Mouse (Mus musculus): ENCODE results near the gene Mapt.
"Not testable (repeated sequence)": the region's sequence is repeated elsewhere in the genome, so short reads cannot be mapped to it uniquely, and the experiment has no call there.

The Mapt gene

DNA sequence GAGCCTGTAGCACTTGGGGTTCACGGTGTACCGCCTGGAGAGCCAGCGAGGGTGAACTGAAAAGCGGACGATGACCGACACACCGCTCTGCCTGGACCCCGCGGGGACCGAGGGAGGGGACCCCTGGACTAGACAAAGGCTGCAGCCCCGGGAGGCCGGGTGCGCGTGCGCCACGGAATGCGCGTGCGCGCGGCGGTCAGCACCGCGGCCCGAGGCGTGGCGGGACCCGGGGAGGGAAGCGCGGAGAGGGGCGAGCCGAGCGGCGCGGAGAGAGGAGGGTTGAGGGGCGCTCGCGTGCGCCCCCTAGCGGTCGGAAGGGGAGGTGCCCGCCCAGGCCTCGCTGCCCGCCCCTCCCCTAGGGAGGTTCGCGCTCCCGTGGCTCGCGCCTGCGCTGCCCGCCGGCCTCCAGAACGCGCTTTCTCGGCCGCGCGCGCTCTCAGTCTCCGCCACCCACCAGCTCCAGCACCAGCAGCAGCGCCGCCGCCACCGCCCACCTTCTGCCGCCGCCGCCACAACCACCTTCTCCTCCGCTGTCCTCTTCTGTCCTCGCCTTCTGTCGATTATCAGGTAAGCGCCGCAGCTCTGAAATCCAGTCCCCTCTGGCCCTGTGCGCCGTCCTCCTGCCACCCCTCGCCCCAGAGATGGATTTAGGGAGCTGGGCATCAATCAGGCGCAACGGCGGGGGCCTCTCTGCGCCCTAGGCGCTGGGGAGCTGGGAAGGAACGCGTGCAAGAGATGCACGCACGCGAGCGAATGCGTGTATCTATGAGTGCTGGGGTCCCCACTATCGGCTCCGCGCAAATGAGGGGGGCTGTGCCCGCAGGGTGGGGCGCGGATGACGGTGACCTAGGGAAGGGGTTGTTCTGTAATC is at the start of gene Mapt:
Gene Mapt (plus strand): TSS at position 350 of the 871 bp plus-strand sequence.
- DNase-seq (ENCODE audit: low spot score in 2 of 2): peak; percentile 24 to 73

DNA sequence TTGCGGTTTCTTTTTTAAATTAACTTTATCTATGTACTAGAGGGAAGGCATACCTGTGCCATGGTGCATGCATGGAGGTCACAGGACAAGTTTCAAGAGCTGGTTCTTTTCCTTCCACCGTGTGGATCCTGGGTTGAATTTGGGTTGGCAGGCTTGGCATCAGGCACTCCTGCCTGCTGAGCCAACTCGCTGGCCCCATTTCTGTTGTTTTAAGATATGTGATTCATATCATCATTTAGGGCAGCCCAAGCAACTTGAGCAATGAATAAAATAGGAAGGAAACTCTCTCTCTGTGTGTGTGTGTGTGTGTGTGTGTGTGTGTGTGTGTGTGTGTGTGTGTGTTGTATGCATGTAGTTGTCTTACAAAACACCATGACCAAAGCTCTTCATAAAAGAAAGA is 49.0 kb upstream of the Mapt start:
- DNase-seq (ENCODE audit: low spot score in 2 of 2): no peak

DNA sequence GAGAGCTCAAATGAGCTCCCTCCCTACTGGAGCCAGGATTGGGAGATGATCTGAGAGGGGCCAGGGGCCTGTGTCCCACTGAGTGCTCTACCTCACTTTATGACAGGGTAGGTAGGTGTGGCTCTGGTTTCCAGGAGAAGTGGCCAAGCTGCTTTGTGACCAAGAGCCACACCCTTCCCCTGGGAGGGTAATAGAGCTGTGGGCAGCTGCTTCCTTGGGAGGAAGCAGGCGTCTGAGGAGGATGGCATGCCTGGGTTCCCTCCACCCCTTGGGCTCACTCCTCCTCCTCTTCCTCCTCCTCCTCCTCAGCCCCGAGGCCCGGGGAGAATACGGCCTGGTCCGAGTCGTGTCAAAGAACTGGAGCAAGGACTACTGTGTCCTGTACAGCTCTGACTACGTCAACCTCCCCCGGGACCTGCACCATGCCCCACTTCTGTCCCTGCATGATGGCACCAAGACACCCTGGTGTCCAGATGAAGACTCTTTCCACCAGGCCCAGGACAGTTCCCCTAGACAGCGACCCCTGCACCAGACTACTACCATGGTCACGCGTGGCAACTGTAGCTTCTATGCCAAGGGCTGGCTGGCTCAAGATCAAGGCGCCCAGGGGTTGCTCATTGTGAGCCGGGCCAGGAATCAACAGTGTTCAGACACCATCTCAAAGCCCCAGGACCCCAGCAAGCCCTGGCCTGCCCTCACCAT is 44.9 kb upstream of the Mapt start, which contains the start of gene Sppl2c:
Gene Sppl2c (plus strand): TSS at position 193 of the 702 bp plus-strand sequence.
- DNase-seq (ENCODE audit: low spot score in 2 of 2): no peak

DNA sequence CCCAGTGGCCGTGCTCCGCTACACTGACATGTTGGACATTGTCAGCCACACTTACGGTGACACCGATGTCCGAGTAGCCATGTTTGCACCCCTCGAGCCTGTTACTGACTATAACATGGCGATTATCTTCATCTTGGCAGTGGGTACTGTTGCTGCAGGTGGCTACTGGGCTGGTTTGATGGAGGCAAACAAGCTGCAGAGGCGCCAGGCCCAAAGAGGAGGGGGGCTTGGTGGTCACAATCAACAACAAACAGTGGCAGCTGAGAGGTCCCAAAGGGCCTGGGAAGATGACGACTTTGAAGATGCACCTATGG is 44.4 kb upstream of the Mapt start:
- DNase-seq (ENCODE audit: low spot score in 2 of 2): no peak

DNA sequence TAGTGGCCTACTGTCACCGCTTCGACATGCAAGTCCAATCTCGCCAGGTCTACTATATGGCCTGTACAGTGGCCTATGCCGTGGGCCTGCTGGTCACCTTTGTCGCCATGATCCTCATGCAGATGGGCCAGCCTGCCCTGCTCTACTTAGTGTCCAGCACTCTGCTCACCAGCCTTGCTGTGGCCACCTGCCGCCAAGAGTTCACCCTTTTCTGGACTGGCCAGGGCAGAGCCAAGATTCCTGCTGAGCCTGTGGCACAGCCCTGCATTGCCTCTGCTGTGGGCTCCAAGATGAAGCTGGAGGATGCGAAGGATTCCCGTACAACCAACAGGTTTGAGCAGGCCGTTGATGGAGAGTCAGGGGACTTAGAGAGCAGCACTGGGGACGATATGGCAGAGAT is 43.4 kb upstream of the Mapt start:
- no peak for DNase-seq (ENCODE audit: low spot score in 2 of 2)

DNA sequence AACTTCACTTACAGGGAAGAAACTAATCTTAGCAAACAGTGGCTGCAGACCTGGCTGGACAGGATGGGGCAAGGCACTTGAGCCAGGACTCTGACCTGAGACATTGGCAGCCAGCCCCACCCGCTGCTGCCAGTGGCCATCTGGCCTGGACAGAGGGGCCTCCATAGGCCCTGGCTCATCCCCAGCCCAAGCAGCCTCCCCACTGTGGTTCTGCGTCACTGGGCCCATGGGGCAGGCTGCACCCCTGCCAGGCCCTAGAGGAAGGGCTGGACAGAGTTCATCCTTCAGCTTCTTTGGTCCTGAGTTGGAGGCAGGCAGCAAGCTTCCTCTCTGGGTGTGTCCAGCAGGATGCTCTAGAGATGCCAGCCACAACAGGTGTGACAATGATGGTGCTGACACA is 41.2 kb upstream of the Mapt start:
- no peak for DNase-seq (ENCODE audit: low spot score in 2 of 2)

DNA sequence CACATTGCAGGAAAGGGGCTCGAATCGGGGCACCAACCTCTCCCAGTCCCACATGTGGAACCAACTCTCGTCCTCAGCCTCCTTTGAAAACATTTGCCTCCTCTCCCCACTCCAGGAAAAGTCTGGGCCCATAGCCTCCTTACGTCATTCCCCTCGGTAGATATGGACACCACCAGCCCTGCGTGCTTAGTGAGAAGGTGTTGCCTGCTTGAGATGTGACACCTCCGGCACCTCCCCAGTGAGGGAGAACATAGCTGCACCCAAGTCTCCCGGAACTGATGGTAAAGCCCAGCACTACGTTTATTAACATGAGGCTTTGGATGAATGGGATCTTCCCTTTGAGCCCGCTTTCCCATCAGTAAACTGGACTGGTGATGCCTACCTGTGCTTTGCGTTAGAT is 35.8 kb upstream of the Mapt start:
- DNase-seq (ENCODE audit: low spot score in 2 of 2): no peak

DNA sequence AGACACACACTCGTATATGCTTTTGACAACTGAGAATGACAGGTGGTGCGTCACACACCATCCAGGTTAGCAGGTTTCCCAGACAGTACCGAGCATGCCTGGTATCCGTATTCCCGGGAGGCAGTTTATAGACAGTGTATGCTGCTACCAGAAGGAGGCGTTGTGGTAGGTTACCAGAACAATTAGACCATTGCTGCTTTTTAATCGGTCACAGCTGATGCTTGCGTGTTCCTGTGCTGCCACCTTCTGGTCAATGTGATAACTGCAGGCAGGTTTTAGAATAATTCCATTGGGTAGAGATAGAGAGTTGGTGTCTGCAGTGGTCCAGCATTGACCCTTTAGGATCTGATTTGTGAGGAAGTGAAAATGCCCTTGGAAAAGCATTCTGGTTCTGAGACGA is 35.4 kb upstream of the Mapt start:
- DNase-seq (ENCODE audit: low spot score in 2 of 2): peak; percentile 65 to 81

DNA sequence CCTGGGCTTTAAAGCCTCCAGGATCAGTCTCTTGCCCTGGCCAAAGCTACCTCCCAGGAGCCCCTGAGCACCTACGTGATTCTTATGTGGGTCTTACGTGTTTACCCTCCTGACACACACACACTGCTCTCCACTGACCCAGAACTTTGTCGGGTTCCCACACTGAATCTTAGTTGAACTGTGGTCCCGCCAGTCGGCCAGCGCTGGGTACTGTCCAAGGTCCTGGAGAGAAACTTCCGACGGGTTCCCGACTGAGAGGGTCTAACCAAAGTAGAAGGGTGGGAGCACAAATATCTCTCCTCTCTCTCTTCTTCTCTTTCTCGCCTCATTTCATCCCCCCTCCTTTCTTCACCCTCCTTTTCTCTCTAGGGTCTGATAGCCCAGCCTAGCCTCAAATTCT is 33.3 kb upstream of the Mapt start:
- peak in 1 of 2 experiments; percentile 53 for DNase-seq (ENCODE audit: low spot score in 2 of 2)

DNA sequence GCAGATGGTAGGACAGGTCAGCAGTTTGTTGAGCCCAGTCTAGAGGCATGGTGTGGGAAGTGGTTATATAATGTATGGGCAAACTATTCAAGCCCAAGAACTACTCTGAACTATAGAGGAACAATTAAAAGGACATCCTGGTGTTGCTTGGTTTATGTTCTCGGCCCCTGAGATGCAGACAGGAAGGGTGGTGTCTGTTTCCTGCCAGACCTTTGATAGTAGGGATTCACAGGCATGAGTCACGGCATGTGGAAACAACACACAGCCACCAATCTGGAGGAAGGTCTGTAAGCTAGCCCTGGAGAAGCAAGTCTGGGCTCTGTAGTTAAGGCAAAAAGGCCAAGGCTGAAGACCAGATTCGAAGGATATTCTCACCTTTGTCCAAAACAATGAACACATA is 27.9 kb upstream of the Mapt start:
- no peak for DNase-seq (ENCODE audit: low spot score in 2 of 2)

DNA sequence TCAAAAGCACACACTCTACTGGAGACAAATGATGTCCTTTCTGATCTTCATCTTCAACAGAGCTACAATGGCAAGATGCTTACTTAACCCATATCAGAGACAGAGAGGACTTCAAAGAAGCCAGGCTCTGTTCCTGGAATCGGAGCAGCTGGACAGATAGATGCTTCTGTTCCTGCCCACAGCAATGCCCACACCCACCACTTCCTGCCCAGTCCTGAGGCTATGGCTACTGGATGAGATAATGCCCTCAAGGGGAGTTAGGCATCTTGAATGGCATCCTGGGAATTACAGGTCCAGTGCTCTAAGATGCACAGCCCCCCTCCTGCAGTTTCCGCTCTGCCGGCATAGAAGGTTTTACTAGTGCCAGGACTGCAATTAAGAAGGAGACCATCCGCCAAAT is 24.6 kb upstream of the Mapt start:
- DNase-seq (ENCODE audit: low spot score in 2 of 2): no peak

DNA sequence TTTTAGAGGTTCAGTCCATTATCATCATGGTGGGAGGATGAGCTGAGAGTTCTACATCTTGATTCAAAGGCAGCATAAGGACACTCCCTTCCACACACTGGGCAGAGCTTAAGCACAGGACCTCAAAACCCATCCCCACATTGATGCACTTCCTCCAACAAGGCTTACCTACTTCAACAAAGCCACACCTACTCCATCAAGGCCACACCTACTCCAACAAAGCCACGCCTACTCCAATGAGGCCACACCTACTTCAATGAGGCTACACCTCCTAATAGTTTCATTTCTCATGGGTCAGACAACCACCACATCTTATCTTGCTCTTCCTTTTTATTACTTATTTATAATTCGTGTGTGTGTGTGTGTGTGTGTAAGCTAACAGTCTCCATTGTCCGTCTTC is 22.1 kb upstream of the Mapt start:
- DNase-seq (ENCODE audit: low spot score in 2 of 2): no peak

DNA sequence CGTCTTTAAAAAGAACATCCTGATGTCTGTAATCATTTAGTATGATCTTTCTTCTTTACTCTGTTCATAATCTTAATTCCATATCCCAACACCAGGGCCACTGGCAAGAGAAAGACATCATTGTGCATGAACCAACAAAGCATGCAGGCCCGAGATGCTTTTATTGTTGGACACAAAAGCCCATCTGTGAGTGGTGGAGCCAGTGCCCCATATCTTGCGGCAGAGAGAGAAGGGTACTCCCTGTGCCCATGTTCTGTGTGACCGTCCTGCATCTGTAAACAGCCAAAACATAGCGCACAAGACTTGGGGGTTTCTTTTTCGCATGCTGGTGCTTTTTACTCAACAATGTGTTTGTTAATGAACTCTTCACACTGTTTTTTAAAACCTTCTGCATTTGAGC is 19.9 kb upstream of the Mapt start:
- no peak for DNase-seq (ENCODE audit: low spot score in 2 of 2)

DNA sequence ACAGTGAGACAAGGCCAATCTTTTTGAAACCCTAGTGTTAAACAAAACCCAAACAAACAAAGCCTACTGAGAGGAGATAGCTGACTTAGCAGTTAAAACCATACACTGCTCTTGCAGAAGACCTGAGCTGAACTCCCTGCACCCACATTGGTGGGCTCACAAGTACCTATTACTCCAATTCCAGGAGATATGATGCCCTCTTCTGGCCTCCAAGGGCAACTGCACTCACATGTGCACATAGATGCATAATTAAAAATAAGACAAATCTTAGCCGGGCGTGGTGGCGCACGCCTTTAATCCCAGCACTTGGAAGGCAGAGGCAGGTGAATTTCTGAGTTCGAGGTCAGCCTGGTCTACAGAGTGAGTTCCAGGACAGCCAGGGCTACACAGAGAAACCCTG is 17.1 kb upstream of the Mapt start:
- not testable (repeated sequence) for DNase-seq (ENCODE audit: low spot score in 2 of 2)

DNA sequence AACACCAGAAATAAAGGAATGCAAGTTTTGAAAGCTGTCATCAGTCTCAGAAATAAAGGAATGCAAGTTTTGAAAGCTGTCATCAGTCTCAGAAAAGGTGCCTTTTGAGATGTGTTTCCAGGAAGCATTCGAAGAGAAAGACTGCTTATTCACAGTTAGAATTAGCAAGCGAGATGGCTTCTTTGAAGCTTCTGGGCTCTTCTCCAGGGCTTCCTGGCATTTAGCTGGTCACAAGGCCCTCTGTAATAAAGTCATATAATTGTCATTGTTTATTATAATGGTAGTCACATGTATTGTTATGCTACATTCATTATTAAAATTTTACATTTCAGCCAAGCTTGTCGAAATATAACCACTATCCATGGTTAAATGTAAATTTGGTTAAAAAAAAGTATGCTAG is 13.1 kb upstream of the Mapt start:
- no peak for DNase-seq (ENCODE audit: low spot score in 2 of 2)

DNA sequence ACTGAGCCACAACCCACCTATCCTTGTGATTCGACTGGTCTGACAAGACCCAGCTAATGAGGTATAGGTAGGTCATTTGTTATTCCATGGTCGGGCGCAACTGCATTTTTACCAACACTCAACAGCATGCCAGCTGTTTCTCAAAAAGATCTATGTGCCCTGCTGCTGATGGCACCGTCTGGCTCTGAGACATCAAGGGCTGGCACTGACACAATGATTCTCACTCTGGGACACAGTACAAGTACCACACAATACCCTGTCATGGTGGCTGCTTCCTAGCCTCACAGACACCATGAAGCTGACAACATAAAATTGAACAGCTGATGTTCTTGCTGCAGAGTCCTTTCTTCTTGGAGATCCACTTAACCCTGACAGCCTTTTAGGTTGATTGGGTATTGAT is 10.9 kb upstream of the Mapt start:
- DNase-seq (ENCODE audit: low spot score in 2 of 2): no peak

DNA sequence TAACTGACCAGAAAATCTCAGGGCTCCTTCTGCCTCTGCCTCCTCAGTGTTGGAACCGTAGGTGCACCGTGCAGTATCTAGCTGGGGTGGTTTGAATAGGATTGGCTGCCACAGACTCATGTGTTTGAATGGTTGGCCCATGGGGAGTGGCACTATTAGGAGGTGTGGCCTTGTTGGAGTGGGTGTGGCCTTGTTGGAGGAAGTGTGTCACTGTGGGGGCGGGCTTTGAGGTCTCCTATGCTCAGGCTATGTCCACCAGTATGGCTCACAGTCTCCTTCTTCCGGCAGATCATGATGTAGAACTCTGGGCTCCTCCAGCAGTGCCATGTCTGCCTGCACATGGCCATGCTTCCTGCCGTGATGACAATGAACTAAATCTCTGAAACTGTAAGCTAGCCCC is 9.4 kb upstream of the Mapt start:
- DNase-seq (ENCODE audit: low spot score in 2 of 2): no peak

DNA sequence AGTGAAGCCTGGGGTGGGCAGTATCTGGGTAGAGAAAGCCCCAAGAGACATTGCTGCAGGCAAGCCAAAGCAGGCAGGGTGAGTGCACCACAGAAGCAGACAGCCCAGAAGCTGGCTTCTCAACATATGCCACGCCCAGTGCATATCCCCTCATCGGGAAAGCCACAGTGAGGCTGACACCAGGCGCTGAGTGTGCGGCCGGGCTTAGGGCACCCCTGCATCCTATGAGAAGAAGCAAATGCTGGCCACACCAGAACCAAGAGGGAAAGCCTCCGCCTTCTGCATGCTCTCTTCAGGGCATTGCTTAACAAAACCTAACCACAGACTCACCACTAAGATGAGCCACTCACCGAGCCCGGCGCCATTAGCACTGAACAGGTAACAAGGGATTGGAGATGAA is 7.9 kb upstream of the Mapt start:
- DNase-seq (ENCODE audit: low spot score in 2 of 2): no peak

DNA sequence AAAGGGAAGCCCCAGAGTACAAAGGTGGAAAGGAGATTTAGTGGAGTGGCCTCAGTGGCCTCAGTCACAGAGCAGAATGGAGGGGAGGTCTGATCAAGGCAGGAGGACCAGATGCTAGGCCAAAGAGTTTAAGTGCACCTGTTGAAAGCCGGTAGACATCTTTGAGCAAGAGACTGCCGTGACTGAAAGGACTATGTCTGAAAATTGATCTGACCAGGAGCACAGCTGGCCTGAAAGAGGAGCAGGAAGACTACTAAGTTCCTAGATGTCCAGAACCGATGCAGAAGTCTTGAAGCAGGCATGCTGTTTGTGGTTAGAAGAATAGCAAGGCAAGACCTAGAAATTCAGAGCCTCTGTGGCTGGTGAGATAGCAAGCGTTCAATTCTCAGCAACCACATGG is 1.8 kb upstream of the Mapt start:
- DNase-seq (ENCODE audit: low spot score in 2 of 2): no peak

DNA sequence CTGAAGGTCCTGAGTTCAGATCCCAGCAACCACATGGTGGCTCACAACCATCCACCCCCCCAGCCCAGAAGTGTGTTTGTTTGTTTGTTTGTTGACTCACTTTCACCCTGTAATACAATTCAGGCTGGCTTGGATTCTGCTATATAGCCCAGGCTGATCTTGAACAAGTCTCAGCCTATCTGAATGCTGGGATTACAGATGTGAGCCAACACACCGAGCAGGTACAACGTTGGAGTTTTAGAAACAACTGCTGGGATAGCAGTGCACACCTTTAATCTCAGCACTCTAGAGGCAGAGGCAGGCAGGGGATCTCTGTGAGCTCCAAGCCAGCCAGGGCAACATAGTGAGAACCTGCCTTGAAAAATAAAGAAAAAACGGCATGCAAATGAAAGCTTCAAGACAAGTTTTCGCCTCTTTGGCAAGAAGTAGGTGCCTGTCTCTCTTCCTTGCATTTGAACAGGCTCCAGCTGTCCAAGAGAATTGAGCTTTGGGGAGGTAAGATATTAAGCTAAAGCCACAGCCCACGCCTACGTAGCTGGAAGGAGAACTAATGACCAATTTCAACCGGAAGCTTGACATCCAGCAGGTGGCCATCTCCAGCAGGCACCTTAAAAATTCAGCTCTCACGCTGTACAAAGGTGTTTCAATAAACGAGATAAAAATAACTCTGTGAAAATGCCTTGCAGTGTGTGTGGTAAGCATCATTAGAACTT is 968 bp upstream of the Mapt start:
- DNase-seq (ENCODE audit: low spot score in 2 of 2): no peak

DNA sequence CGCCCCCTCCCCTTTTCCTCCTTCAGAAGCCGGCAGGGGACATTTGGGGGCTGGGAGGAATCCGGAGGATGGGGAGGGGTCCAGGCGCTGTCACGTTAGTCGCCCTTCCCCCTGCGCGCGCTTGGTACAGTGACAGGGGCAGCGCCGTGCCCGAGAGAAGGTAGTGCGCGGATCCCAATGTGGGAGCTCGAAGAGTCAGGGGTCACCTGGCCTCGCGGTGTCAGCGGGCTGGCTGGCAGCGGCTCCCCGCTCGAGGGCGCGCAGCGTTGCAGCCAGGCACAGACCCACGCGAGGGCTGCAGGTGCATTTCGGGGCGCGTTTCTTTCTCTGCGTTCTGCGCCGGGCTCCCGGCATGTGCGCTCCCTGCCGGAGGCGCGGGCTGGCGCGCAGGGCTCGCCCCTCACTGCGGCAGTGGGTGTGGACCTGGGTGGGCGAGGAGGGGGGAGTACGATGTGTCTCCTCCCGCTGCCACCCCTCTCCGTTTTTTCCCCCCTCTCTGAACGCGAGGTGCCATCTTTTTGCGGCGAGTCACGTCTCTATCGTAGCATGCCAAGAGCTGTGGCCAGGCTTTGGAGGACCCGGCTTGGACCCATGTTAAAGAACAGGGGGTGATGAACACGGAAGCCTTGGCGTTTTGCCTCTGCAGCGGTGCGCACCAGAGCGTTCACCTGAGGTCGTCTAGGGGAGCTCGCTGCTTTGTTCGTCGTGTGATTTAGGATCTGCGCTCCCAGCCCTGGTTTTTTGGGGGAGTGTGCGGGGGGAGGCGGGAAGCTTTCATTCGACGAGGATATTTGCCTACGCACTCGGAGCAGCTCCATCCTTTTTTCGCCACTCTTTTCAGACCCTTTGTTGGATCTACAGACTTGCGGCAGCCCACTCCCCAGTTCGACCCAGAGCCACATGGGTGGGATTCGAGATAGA is 1.2 kb downstream of the Mapt start:
- peak; percentile 7 to 19 for DNase-seq (ENCODE audit: low spot score in 2 of 2)

DNA sequence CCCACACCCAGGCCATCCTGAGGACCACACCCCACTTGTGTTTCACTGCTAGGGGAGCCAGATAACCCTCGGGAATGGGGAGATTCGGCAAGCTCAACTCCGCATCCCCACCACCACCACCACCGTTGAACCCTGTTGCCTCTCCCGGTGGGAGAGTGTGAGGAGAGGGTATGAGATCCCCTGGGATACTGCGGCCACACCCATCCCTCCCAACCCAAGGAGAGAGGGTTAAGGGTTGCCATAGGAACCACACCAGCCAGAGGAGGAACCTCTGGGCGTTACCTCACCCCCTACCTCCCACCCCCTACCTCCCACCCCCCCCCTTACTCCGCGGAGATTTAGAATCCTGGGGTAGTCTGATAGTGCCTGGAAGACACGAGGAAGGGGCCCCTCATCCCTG is 1.9 kb downstream of the Mapt start:
- DNase-seq (ENCODE audit: low spot score in 2 of 2): no peak

Data from spleen, postnatal 10 days (tissue).